Mouse (Mus musculus) MEL (cell line): ENCODE results near the gene Pusl1. TPM values are rescaled to one million over a fixed set of nuclear protein-coding genes. Genes with fewer than 3 reads are reported as not detected.
A peak's percentile ranks its signal among the peaks of the same experiment; 100 is the strongest.

Source experiments
- DNase-seq: peaks from one replicate; pipeline ENCODE4 v3.0.0; 2011; ENCODE audit warnings: low read depth, low spot score
- H3K27ac ChIP-seq: 2 replicates; pipeline ENCODE4 v1.5.1; 2012; ENCODE audit warnings: low read depth, mild to moderate bottlenecking, control low read depth, low read length, moderate library complexity; ENCODE audit not compliant: control insufficient read depth
- H3K27me3 ChIP-seq, 2 experiments: fragments of 150-350 bp in 1 of 2; sonication (generic) in 1 of 2; 2 replicates each; pipeline ENCODE4 v1.6.1; 2012; ENCODE audit warnings: low read length in 2 of 2, mild to moderate bottlenecking in 2 of 2, improper control_type of control experiment in 1 of 2, moderate library complexity in 1 of 2; ENCODE audit not compliant: insufficient read depth in 2 of 2, control insufficient read depth in 1 of 2
- H3K36me3 ChIP-seq, 2 experiments: 2 replicates each; pipeline ENCODE4 v1.6.1; 2012 to 2014; ENCODE audit warnings: low read length in 2 of 2, improper control_type of control experiment in 1 of 2, inconsistent platforms in 1 of 2, mild to moderate bottlenecking in 1 of 2; ENCODE audit not compliant: insufficient read depth in 2 of 2, control insufficient read depth in 1 of 2
- H3K4me1 ChIP-seq, 2 experiments: fragments of 150-350 bp in 1 of 2; sonication (generic) in 1 of 2; 2 replicates each; pipeline ENCODE4 v1.6.1; 2012; ENCODE audit warnings: low read length in 2 of 2, improper control_type of control experiment in 1 of 2, mild to moderate bottlenecking in 1 of 2; ENCODE audit not compliant: insufficient read depth in 2 of 2, control insufficient read depth in 1 of 2
- H3K4me3 ChIP-seq, 2 experiments: fragments of 150-350 bp in 1 of 2; sonication (generic) in 1 of 2; 2 replicates each; pipeline ENCODE4 v1.5.1; 2012; ENCODE audit warnings: low read depth in 2 of 2, low read length in 2 of 2, mild to moderate bottlenecking in 2 of 2, moderate library complexity in 2 of 2, control low read depth in 1 of 2, improper control_type of control experiment in 1 of 2; ENCODE audit not compliant: control insufficient read depth in 1 of 2, insufficient read depth in 1 of 2
- H3K79me2 ChIP-seq: 2 replicates; pipeline ENCODE4 v1.6.1; 2012; ENCODE audit warnings: mild to moderate bottlenecking, low read length, moderate library complexity; ENCODE audit not compliant: control insufficient read depth, poor library complexity, insufficient read depth
- H3K9ac ChIP-seq: 2 replicates; pipeline ENCODE4 v1.6.1; 2012; ENCODE audit warnings: low read depth, mild to moderate bottlenecking, control low read depth, low read length, moderate library complexity; ENCODE audit not compliant: control insufficient read depth, poor library complexity, severe bottlenecking
- H3K9me3 ChIP-seq: fragments of 150-350 bp; sonication (generic); replicated peaks from 2 replicates; pipeline ENCODE4 v1.6.1; 2012; ENCODE audit warnings: mild to moderate bottlenecking, low read length, improper control_type of control experiment, moderate library complexity; ENCODE audit not compliant: insufficient read depth
- CHD2 ChIP-seq: IDR thresholded peaks from 2 replicates; pipeline ENCODE4 v1.6.1; 2011; ENCODE audit warnings: low read length, improper control_type of control experiment
- CTCF ChIP-seq, 3 experiments: IDR thresholded peaks in 2 of 3; conservative IDR thresholded peaks in 1 of 3; 2 replicates each; pipeline ENCODE4 v1.5.1; 2011 to 2012; ENCODE audit warnings: low read length in 3 of 3, low read depth in 2 of 3, mild to moderate bottlenecking in 2 of 3, improper control_type of control experiment in 1 of 3, inconsistent platforms in 1 of 3, mixed read lengths in 1 of 3, moderate library complexity in 1 of 3; ENCODE audit not compliant: control insufficient read depth in 1 of 3, insufficient read depth in 1 of 3, poor library complexity in 1 of 3, severe bottlenecking in 1 of 3
- ELF1 ChIP-seq: IDR thresholded peaks from 2 replicates; pipeline ENCODE4 v1.6.1; 2014; ENCODE audit warnings: low read depth, mild to moderate bottlenecking, inconsistent platforms, low read length, improper control_type of control experiment, moderate library complexity
- EP300 ChIP-seq, 2 experiments: IDR thresholded peaks; 2 replicates each; pipeline ENCODE4 v1.6.1; 2011; ENCODE audit warnings: improper control_type of control experiment in 2 of 2, low read length in 2 of 2, low read depth in 1 of 2, mild to moderate bottlenecking in 1 of 2
- ETS1 ChIP-seq: IDR thresholded peaks from 2 replicates; pipeline ENCODE4 v1.6.1; 2012; ENCODE audit warnings: low read depth, mild to moderate bottlenecking, inconsistent platforms, low read length, improper control_type of control experiment, moderate library complexity
- GABPA ChIP-seq: IDR thresholded peaks from 2 replicates; pipeline ENCODE4 v1.6.1; 2012; ENCODE audit warnings: low read depth, mild to moderate bottlenecking, inconsistent platforms, low read length, improper control_type of control experiment, moderate library complexity
- GATA1 ChIP-seq: IDR thresholded peaks from 2 replicates; pipeline ENCODE4 v1.6.1; 2011; ENCODE audit warnings: low read depth, low read length, improper control_type of control experiment
- MAX ChIP-seq: IDR thresholded peaks from 2 replicates; pipeline ENCODE4 v1.6.1; 2011; ENCODE audit warnings: low read length, improper control_type of control experiment
- MAZ ChIP-seq: IDR thresholded peaks from 2 replicates; pipeline ENCODE4 v1.6.1; 2012; ENCODE audit warnings: low read depth, mild to moderate bottlenecking, inconsistent platforms, low read length, improper control_type of control experiment
- MEF2A ChIP-seq: IDR thresholded peaks from 2 replicates; pipeline ENCODE4 v1.6.1; 2014; ENCODE audit warnings: low read depth, mild to moderate bottlenecking, inconsistent platforms, low read length, improper control_type of control experiment; ENCODE audit not compliant: poor library complexity, insufficient replicate concordance, severe bottlenecking; ENCODE audit errors: extremely low read depth
- NELFE ChIP-seq: IDR thresholded peaks from 2 replicates; pipeline ENCODE4 v1.6.1; 2011; ENCODE audit warnings: low read depth, low read length, improper control_type of control experiment
- POLR2AphosphoS2 ChIP-seq: IDR thresholded peaks from 2 replicates; pipeline ENCODE4 v1.6.1; 2011; ENCODE audit warnings: low read length, improper control_type of control experiment
- POLR2AphosphoS5 ChIP-seq: IDR thresholded peaks from 2 replicates; pipeline ENCODE4 v1.6.1; 2012; ENCODE audit warnings: low read depth, borderline replicate concordance, mild to moderate bottlenecking, inconsistent platforms, low read length, moderate library complexity, mixed read lengths
- SIN3A ChIP-seq: IDR thresholded peaks from 2 replicates; pipeline ENCODE4 v1.6.1; 2012; ENCODE audit warnings: low read length, improper control_type of control experiment, inconsistent platforms
- TAL1 ChIP-seq: IDR thresholded peaks from 2 replicates; pipeline ENCODE4 v1.6.1; 2012; ENCODE audit warnings: mild to moderate bottlenecking, inconsistent platforms, low read length, moderate library complexity, mixed read lengths
- USF1 ChIP-seq: IDR thresholded peaks from 2 replicates; pipeline ENCODE4 v1.6.1; 2014; ENCODE audit warnings: low read depth, mild to moderate bottlenecking, inconsistent platforms, low read length, improper control_type of control experiment, moderate library complexity
- ZC3H11A ChIP-seq: IDR thresholded peaks from 2 replicates; pipeline ENCODE4 v1.6.1; 2012; ENCODE audit warnings: low read depth, mild to moderate bottlenecking, inconsistent platforms, low read length, improper control_type of control experiment
- ZKSCAN1 ChIP-seq: IDR thresholded peaks from 2 replicates; pipeline ENCODE4 v1.6.1; 2012; ENCODE audit warnings: low read depth, mild to moderate bottlenecking, inconsistent platforms, low read length, improper control_type of control experiment, moderate library complexity
- polyA plus RNA-seq, 2 experiments: library from polyadenylated mRNA; stranded (reverse) in 1 of 2; unstranded in 1 of 2; fragments of >175 nt in 1 of 2; fragments of >200 nt in 1 of 2; gene quantifications; 2 replicates each; pipeline versions ENCODE4 v1.2.1 to v1.2.4; 2012; ENCODE audit warnings: low replicate concordance in 2 of 2, low read depth in 1 of 2; ENCODE audit not compliant: insufficient read length in 2 of 2, insufficient read depth in 1 of 2, missing spikeins in 1 of 2
- total RNA-seq: library from RNA; depleted of rRNA; stranded (reverse); fragments of 300-350 nt; gene quantifications from 2 replicates; pipeline ENCODE4 v1.2.3, GENCODE M21; 2012

Gene Pusl1
- total and polyA plus RNA-seq, 3 experiments = 65.2 to 68.4 TPM; not detected in 1

DNA sequence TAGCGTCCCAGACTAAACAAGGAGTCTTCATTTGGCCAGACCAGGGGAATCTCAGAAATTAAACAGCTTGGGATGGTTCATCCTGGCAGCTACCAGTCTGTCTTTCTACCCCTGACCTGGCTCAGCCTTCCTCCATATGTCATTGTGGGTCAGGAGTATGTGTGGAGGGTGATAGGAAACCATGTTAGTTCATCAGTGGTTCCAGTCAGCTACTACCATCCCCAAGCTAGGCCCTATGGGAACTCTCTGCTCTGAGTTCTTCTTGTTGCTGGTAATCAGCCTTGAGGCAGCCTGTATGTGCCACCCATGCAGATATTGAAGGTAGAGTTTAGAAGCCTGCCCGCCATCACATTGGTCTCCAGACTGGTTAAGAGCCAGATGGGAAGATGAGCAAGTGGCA lies 6.7 kb upstream of the Pusl1 start:
- H3K36me3 ChIP-seq = peaks cover 2 to 3% of the 10 kb centered on the region in 2 experiments; a peak in 3 of 4 replicates
- TF ChIP-seq ELF1 (no peak), GATA1 (no peak), CTCF (IDR thresholded peaks at IDR 0.05 in 2 of 3, conservative IDR thresholded peaks at IDR 0.05 in 1 of 3; ENCODE audit: control insufficient read depth in 1 of 3, insufficient read depth in 1 of 3, low read depth in 2 of 3, low read length in 3 of 3, poor library complexity in 1 of 3, severe bottlenecking in 1 of 3) (peak in 1 of 3 experiments; percentile 17; a peak in 2 of 6 replicates), SIN3A (no peak), NELFE (no peak)
- TF ChIP-seq, all 39 proteins: peak for 1
- Histone ChIP-seq H3K27ac (no peak overlapping the region), H3K9ac (no peak overlapping the region), H3K27me3 (no peaks in the 10 kb centered on the region), H3K9me3 (no peaks in the 10 kb centered on the region), H3K4me1 (peaks cover 2 to 13% of the 10 kb centered on the region in 2 experiments; a peak in 3 of 4 replicates), H3K79me2 (peaks cover 22% of the 10 kb centered on the region), H3K4me3 (no peak overlapping the region)
- DNase-seq = no peak

DNA sequence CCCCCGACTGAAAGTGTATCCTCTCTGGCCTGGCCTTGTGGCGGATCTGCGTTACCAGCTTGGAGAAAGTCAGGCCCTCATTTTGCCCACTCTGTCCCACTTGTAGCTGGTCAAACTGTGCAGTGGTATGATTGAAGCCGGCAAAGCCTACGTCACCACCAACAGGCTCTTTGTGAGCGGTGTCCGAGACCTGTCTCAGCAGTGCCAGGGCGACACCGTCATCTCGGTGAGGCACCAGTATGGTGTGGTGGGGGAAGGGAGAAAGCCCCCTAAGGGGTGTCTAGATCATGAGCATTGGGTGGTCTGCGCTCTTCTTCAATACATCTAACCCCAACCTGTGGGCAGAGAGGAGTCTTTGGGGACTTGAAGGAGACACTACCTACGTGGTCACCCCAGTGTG lies 4.9 kb upstream of the Pusl1 start:
- H3K4me3 ChIP-seq = no peak overlapping the region
- peaks cover 2 to 4% of the 10 kb centered on the region in 2 experiments; a peak in 3 of 4 replicates for H3K36me3 ChIP-seq
- peaks cover 36% of the 10 kb centered on the region for H3K79me2 ChIP-seq
- H3K9me3 ChIP-seq = no peaks in the 10 kb centered on the region
- H3K9ac ChIP-seq = no peak overlapping the region
- no peaks in the 10 kb centered on the region for H3K27me3 ChIP-seq
- TF ChIP-seq POLR2AphosphoS5 (no peak), USF1 (no peak), NELFE (no peak)
- DNase-seq = no peak
- peaks cover 2 to 17% of the 10 kb centered on the region in 2 experiments; a peak in 3 of 4 replicates for H3K4me1 ChIP-seq
- H3K27ac ChIP-seq = no peak overlapping the region

DNA sequence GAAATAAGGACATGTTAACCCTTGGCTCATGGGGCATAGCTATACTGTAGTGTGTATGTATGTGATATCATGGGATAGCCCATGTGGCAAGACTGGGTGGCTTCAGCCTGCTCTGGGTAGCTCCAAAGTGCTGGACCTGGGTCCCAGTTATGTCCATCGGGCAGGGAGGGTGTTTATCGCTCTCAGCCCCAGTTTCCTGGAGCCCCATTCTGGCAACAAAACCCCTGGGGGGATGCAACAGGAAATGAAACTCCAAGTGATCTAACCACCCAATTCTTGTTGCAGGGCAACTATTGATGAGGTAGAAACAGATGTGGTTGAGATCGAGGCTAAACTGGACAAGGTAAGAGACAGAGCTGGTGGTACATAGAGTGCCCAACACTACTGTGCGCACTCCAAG lies 4.2 kb upstream of the Pusl1 start:
- Histone ChIP-seq H3K36me3 (peaks cover 2 to 4% of the 10 kb centered on the region in 2 experiments; a peak in 3 of 4 replicates), H3K79me2 (peaks cover 42% of the 10 kb centered on the region), H3K9ac (no peak overlapping the region), H3K27me3 (no peaks in the 10 kb centered on the region), H3K4me1 (peaks cover 2 to 17% of the 10 kb centered on the region in 2 experiments; a peak in 3 of 4 replicates), H3K27ac (no peak overlapping the region), H3K9me3 (no peaks in the 10 kb centered on the region), H3K4me3 (no peak overlapping the region)
- TF ChIP-seq MAX (no peak), NELFE (no peak), MEF2A (no peak), EP300 (IDR thresholded peaks at IDR 0.05; ENCODE audit: low read depth in 1 of 2, low read length in 2 of 2) (no peak), ZC3H11A (no peak), TAL1 (no peak), MAZ (no peak), CHD2 (no peak), CTCF (IDR thresholded peaks at IDR 0.05 in 2 of 3, conservative IDR thresholded peaks at IDR 0.05 in 1 of 3; ENCODE audit: control insufficient read depth in 1 of 3, insufficient read depth in 1 of 3, low read depth in 2 of 3, low read length in 3 of 3, poor library complexity in 1 of 3, severe bottlenecking in 1 of 3) (no peak), ZKSCAN1 (no peak), ETS1 (no peak), GABPA (no peak), POLR2AphosphoS2 (no peak), USF1 (no peak)
- no peak for DNase-seq
